Mouse (Mus musculus) spleen, embryonic (tissue): Measurements from ENCODE around the gene Rasgef1c.

Experiments used
- CTCF ChIA-PET: fragments of 350-600 bp; sonication (Branson Sonifier 250); formaldehyde crosslinking; loops from one replicate; lab custom pipeline; 2022; lab: Charles Lee

The Rasgef1c gene

DNA sequence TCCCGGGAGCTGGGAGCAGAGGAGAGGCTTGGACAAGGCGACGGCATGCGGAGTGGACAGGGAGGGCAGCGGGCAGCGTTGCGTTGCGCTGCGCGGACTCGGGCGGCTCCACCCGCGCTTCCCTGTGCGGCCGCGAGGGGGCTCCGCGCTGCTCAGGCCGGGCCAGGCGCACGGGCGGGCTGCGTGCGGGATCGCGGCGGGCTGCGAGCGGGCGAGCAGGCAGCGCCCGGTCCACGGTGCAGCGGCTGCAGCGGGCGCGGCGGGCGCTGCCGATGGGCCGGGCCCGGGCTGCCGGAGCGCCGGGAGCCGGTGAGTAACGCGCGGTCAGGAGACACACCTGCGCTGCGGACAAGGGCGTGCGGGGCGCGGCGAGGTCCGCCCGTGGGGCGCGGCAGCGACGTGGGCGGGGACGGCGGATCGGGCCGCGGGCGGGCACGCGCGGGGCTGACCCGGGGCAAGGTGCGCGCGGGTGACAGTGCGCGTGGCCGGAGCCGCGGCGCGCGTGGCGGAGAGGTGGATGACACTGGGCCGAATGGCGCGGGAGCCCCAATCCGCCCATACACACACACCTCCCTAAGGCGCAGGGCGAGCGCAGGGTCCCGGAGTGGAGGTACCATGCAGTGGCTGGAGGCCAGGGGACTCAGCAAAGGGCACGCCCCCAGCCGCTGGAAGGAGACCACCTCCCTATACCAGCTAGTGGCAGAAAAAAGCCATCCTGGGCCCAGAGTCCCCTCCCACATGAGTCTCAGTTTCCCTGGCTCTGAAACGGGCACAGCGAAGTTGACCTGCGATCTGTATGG, at the start of gene Rasgef1c:
Gene Rasgef1c (plus strand): TSS at position 177 of the 800 bp plus-strand sequence.
- CTCF ChIA-PET, result interaction anchor here (0.6 to 0.8 kb wide), 2 partner anchors 58 to 226 kb away, joined by 3 to 4 read pairs; no protein-coding TSS in a partner anchor

DNA sequence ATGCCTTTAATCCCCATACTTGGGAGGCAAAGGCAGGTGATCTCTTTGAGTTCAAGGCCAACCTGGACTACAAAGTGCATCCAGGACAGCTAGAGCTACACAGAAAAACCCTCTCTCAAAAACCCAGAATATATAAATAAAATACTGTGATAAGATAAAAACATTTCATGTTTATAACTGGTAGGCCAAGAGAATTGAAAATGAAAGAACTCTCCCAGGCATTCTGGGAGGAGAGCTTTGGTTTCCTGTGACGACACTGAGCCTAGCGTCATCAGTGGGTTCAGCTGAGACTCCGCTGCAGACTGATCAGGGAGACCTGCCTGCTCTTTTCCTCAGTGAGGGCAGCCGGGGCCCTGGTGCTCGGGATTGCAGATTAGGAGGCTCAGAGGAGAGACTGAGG, 46.5 kb upstream of the Rasgef1c start:
- CTCF ChIA-PET, result no interaction called here

DNA sequence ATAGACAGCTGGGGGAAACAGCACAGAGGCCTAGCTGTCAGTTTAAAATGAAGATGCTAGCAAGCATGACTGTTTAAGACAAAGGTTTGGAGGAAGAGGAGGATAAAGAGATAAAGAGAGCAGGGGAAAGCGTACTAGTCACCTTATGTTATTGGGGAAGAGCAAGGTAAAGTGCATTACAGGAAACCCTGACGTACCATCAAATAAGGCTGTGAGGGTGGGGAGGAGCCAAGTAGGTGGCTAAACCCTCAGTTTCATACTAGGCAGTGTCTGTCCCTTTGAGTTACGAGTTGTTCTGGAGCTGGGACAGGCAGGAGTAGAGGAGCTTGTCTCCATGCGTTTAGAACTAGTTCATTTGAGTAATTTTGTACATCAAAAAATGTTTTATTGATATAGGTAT, 40.5 kb upstream of the Rasgef1c start:
- CTCF ChIA-PET, result no interaction called here

DNA sequence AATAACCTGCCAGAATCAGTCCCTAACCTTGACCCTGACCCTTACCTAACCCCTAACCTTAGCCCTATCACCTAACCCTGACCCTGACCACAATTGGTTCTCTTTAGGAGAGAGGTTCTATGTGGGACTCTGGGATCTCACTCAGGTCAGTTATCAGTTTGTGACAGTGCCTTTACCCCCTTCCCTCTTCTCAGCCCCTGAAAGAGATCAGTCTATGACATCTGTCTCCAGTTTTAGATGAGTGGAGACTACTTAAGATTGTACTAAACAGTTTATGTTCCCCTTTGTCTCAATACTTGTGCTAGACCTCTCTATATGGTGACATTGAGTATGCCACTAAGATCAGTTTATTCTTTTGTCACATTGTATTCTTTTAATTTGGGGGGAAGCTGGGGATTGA, 37.7 kb upstream of the Rasgef1c start:
- CTCF ChIA-PET, result no interaction called here

DNA sequence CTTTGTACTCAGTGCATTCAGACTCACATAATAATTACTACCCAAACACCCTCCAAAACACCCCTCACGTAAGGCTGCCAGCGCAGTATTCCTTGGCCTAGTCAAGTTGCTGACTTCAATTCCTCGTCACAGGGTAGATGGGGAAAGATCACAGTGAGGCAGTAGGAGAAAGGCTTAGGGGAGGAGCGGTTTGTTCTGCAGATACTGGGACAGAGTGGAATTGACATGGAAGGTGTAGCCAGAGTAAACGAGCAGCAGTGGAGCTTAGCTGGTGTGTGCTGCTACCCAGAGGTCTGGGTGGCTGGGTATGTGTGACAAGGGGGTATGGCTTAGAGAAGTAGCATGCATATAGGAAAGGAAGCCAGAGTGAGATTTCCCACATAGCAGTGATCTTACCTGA, 34.3 kb upstream of the Rasgef1c start:
- CTCF ChIA-PET, result no interaction called here

DNA sequence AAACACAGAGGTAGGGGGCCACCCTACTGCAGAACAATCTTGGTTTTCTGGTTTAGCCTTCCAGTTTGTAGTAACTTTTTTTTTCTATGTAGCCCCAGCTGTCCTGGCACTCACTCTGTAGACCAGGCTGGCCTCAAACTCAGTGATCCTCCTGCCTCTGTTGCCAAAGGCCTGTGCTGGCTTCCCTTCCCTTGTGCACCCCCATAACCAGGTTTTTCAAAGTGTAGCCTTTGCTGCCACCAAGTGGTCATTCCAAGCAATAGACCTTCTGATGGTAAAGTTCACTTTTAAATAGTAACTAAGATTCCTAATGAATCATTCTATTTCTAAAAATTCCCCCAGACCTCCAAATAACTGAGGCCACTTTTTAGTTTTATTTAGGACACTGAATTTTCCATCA, 31.9 kb upstream of the Rasgef1c start:
- CTCF ChIA-PET, result interaction anchor here (0.6 to 0.9 kb wide), 2 partner anchors 45 to 220 kb away, joined by 5 to 11 read pairs; no protein-coding TSS in a partner anchor

DNA sequence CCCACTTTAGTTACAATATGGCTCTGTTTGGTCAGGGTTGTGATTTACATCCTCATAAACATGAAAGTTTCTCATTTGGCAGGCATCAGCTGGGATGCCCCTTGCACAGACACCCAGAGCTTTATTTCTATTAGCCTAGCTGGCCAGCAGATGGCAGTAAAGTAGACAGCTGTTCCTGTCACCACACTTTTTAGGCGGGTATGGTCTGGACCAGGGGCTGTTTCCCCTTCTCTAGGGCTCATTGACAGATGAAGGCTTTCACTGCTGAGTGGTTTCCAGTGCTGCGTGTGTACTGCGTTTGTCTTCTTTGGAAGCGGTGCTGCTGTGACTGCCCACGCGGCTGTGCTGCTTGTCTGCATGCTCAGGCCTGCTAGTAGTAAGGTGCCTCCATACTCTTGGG, 29.7 kb upstream of the Rasgef1c start:
- CTCF ChIA-PET, result no interaction called here

DNA sequence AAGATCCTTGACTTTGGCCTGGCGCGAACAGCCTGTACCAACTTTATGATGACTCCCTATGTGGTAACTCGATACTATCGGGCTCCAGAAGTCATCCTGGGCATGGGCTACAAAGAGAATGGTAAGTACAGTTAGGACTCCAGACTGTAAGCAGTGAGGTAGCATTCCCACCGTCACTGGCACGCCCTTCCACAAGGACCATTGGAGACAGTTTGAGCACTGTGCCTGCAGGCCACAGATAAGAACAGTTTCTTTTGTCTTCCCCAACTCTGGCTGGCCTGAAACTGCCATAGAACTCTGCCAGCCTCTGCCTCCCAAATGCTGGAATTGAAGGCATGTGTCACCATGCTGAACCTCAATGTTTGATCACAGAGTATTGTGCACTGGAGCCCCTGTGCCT, 28.9 kb upstream of the Rasgef1c start:
- CTCF ChIA-PET, result no interaction called here

DNA sequence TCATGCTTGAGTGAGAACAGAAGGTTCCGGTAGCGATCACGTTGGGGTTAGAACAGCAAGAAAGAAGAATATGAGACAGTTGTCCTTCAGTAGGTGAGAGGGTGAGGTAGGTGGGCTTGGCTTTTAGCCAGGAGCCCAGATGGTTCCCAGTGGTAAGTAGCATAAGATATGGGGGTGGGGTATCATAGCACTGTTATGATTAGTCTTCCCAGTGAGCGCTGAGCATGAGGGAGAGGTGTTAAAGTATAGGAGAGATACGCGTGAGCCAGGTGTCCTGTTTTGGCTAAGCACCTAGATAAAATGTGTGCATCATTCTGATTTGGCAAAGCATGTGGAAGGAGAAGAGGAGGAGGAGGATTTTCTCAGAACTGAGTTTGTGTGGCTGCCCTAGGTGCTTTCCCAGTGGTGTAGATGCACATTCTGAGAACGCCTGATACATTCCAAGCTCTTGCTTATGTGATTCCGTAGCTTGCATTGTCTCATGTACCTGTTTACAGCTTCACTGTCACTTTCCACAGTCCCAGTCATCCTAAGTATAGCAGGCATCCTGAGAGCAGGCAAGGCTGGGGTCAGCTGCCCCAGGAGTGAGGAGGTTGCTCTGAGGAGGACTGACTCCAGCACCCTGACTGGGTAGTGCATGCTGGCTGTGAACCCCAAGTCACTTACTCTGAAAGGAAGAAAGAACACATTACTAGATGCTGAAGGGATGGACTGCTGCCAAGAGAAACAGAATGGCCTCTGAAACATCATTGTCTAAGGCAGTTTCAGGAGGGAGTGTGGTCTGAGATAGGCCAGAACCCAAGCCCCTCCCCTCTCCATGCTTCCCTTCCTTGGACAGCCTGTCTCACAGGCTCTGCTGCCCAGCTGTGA, 24.5 kb upstream of the Rasgef1c start:
- CTCF ChIA-PET, result no interaction called here

DNA sequence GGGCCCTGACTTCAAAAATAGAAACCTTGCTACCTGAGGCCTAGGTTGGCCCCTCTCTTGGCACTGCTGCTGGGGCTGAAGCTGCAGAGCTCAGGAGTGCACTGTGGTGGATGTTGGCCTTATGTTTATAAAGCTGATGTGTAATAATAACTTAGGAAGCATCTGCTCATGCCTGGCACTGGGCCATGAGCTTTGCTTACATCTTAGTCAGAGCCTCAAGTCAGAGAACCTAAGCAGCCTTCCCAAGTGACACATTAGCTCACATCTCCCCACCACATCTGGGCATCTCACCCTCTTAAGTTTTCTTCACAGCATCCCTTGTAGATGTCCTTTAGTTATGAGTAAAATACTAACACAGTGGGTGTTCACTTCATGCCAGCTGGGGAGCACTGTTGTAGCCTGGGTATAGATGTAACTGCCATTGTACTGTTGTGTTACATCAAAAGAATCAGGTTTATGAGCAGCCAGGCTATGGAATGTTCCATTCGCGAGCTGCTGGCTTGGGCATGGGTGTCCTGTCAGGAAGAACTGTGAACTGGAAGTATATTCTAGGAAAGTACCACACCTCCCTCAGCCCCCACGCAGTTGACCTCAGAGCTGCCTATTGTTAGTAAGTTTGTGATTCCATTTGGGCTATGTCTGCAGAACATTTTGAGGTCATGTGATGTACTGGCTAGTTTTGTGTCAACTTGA, 21.5 kb upstream of the Rasgef1c start:
- CTCF ChIA-PET, result no interaction called here

DNA sequence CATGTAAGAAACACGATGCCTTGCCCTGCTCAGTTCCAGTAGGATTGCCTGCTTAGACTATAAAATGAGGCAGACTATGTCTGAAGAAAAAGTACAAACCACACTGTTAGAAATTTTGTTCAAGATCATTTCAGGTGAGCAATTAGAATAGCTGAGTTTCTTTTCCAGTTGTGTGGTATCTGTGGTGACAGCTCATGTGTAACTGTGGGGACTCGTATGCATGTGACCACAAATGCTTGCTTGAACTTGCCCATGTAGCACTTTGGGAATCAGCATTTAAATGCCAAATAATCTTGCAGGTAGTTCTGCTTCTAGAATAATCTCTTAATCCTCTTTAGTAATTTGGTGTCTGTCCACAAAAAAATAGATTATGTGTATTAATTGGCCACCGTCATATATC, 18.2 kb upstream of the Rasgef1c start:
- CTCF ChIA-PET, result no interaction called here

DNA sequence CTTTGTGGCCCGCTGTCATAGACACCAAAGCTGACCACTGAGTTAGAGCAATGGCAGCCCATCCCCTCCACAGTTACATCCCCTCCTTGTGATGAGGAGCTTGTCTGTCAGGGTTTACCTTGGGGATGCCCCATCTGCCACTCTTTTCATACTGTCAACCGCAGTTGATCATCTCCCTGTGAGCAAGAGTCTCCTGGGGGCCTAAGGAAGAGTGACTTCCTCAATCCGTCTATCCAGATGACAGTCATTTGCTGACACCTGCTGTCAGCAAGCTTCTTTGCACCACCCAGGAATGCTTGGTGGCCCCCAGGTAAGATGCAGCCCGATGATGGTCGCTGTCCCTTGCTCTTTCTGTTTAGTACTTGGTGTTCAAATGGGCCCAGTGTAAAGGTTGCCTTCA, 13.2 kb upstream of the Rasgef1c start:
- CTCF ChIA-PET, result no interaction called here

DNA sequence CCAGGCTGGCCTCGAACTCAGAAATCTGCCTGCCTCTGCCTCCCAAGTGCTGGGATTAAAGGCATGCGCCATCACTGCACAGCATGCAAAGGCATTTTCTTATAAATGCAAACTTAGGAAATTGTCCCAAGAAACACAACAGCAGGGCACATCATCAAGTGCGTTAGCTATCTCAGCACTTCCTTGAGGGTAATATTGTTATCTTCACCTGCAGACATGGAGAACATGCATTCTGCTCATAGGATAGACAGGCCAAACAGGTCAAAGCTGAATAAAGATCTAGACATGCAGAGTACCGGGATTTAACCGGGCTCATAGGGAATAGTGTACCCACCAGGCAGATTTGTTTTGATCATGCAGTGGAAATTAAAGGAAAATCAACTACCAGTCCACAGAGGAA, 9.6 kb upstream of the Rasgef1c start:
- CTCF ChIA-PET, result no interaction called here

DNA sequence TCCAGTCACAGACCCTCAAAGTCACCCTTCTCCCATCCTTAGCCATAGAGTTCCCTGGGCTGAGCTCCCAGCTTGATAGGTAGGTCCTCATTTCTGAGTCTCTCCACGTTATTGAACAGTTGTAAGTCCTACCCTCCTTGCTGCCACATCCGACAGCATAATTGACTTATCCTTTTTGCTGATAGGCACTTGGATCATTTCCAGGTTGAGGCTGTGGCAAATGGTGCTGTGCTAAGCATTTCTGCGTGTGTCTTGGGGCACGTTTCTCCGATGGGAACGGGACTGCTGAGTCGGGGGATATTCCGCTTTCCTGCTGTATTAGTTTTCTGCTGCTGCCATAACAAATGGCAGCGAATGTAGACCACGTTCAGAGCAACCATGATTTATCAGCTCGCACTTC, 7.8 kb upstream of the Rasgef1c start:
- CTCF ChIA-PET, result interaction anchor here (0.5 kb wide), 1 partner anchor 156 kb away, joined by 3 read pairs; no protein-coding TSS in a partner anchor

DNA sequence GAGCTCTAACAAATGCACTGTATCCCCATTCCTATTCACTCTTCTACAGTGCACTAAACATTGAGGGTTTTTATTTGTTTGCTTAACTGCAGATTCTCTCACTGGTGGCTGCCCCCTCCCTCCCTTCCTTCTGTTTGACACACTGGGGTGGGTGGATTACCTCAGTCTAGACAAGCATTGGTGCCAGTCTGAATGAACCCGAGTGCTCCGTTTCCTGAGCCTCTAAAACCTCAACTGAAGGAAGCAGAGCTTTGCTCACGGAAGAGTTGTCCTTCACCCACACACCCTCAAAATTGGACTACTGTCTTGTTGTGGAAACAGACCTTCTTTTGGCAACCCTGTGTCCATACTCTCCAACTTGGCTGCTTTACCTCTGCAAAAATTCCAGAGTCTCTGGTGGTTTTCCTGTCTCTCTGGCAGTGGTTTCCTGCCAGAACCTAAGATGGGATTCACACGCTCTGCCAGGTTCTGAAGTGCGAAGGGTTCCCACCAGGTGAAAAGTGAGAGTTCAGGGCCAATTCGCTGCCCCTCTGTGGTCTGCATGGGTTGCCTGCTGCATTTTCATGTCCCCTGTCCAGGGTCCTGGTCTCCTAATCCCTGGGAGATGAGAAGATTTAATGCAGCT, 5.6 kb upstream of the Rasgef1c start:
- CTCF ChIA-PET, result no interaction called here

DNA sequence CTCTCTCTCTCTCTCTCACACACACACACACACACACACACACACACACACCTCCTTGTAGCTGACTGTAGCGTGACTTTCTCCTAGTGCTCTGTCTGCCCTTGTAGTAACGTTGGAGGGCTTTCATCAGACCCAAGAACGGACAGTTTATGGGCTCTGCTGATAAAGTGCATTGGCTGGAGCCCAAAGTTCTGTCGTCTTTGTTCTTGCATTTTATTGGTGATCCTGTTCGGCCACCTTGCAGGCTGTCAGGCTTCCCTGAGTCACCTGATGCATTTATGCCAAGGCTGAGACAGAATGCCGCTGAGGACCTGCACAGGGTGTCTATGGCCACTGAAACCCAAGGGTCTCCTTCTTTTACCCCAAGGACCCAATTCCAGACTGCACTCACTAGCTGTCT, 1.6 kb upstream of the Rasgef1c start:
- CTCF ChIA-PET, result no interaction called here

DNA sequence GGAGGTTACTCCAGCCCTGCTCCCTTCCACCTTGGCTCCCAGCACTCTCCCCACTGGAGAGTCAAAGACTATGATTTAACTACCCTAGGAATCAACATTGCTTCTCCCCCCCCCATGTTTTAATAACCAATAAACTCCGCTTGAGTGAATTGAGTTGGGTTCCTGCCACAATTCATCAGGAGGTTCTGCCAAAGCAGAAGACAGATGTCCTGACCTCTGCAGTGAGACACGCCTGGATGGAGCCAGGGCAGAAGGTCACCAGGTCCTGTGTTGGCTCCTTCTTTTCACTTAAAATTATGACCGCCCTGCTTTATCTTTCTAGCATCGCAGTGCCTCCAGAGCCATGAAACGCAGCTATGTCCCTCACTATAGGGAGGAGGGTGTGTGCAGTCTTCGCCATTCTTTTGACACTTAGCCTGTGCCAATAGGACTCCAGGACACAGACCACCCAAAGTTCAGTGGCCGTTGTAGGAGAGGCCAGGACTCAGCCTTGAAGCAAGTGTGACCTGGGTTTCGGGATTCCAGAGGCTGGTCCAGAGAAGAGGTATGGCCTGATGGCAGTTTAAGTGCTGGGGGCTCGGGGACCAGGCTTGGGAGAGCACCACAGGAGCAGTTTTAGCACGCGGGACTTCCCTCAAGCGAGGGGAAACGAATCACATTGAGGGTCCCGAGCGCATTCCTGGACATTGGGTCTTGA, 525 bp upstream of the Rasgef1c start:
- CTCF ChIA-PET, result interaction anchor here (0.6 kb wide), 1 partner anchor 227 kb away, joined by 4 read pairs; no protein-coding TSS in a partner anchor

DNA sequence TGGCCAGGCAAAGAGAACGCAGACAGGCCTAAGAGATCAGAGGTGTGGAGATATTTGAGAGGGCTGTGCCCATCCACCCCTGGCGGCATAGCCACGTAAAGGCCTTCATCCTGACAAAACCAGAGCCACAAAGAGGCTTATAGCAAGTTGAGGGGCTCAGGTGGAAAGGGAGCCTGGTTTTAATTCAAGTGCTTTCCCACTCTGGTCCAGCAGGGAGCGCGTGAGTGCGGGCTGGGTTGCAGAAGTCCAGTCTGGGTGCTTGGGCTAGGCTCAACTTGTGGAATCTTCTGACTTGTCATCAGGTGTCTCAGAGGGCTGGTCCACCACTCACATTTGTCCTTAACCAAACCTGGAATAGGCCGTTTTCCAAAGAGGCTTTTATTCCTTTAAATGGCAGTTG, 1.7 kb downstream of the Rasgef1c start:
- CTCF ChIA-PET, result no interaction called here

DNA sequence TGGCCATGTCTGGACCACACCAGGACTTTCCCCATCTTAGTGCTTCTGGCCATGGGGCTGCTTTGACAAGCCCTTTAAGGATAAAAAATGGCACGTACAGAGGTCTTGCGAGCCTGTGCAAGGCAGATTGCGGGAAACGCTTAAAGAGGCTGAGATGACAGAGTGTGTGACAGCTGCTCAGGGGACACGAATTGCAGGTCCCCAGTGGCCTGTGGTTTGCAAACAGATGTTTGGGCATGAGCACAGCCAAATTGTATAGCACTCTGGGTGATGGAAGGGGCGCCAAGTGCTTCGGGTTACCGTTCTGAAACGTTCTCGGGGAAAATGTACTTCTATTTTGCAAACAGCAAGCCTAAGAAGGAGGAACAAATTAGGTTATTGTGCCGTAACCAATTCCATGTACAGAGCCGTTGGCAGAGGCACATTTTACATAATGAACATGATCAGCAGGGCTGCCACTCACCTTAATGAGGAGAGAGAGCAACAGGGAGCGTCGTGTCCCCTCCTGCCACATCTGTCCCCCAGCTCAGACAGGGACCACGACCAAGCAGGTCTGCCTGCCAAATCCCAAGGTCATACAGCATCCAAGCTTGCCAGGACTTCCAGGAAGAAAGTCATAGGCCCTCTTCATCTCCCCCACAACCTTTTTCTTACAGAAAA, 17.0 kb downstream of the Rasgef1c start:
- CTCF ChIA-PET, result no interaction called here

DNA sequence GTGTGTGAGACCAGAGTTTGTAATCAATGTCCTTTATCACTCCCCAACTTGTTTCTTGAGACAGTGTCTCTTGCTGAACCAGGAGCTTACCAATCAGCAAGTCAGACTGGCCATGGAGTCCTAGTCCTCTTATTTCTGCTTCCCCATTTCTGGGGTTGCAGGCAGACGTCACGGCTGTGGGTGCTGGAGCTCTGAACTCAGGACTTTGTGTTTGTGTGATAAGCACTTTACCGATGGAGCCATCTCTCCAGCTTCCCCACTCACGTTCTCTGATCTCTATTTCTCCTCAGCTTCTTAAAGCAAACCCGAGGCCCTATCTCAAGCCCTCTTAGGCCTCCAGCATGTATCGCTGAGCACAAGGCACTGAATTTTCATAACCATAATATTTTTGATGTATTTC, 17.7 kb downstream of the Rasgef1c start:
- CTCF ChIA-PET, result no interaction called here
